Mouse (Mus musculus): ENCODE data around the gene Smim20. TPM values are rescaled to one million over a fixed set of nuclear protein-coding genes. Genes with fewer than 3 reads are reported as not detected.

The Smim20 gene
- polyA plus RNA-seq, 1 experiment from 2014 or later, result 98.8 TPM

DNA sequence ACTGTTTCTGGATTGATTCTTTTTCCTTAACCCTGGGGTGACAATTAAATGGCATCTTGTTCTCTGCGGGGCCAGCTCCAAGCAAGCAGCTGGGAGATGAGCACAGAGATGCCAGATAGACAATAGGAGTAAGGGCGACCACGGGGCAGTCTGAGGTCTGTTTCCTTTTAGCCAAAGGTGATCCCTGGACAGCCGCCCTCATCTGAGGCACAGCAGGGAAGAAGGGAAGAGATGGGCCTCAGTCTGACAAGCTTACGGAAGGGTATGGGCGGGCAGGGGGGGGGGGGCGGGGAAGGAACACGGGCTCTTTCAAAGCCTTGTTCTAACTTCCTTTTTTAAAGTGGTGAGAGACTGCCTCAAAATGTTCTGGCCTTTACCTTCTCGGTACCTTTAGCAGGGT is 22.6 kb downstream of the Smim20 start:
- ATAC-seq, result no peak
- Histone ChIP-seq H3K27ac (no peak overlapping the region), H3K4me1 (replicated peaks) (no peaks in the 10 kb centered on the region), H3K4me3 (replicated peaks) (no peak overlapping the region), H3K9me3 (no peaks in the 10 kb centered on the region), H3K27me3 (replicated peaks) (no peaks in the 10 kb centered on the region), H3K36me3 (no peaks in the 10 kb centered on the region), H3K4me2 (replicated peaks) (no peak overlapping the region), H3K9ac (no peak overlapping the region)
- WGBS, result 44% methylated on average over 9 of the region's 9 CpGs

DNA sequence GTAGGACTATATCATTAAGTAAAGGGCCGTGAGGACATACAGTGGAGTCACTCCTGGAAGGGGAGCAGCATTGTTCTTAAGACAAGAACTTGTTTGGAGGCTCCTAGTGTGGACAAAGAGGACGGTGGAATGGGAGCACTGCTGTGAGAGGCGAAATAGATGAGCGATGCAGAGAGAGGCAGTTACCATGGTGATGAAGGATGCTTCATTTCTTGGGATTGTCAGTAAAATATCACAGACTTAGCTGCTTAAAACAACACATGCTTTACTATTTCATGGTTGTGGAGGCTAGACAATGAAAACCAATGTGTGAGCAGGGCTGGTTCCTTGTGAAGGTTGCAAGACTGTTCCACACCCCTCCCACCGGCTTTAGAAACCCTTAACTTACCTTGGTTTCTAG is 27.7 kb downstream of the Smim20 start:
- no peak for ATAC-seq
- Histone ChIP-seq H3K4me3 (replicated peaks) (no peak overlapping the region), H3K36me3 (no peaks in the 10 kb centered on the region), H3K27ac (no peak overlapping the region), H3K4me1 (replicated peaks) (no peaks in the 10 kb centered on the region), H3K9me3 (no peaks in the 10 kb centered on the region), H3K9ac (no peak overlapping the region), H3K27me3 (replicated peaks) (no peaks in the 10 kb centered on the region), H3K4me2 (replicated peaks) (no peak overlapping the region)
- 89% methylated on average over 5 of the region's 5 CpGs for WGBS

DNA sequence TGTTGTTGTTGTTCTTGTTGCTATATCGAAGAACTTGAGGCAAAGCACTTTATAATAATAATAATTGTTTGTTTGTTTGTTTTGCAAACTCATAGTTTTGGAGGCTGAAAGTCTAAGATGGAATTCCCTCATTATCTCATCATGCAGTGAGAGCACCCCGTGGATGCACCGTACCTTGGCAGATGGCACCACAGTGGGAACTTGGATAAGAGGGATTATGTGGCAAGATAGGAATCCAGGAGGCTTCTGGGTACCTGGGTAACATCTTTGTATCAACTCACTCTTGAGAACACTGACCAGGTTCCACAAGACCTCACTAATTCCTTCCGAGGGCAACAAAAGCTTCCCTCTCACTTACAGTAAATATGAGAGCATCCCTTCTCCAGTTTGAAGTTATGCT is 30.1 kb downstream of the Smim20 start:
- 90% methylated on average over 4 of the region's 4 CpGs for WGBS
- no peaks in the 10 kb centered on the region for H3K27me3 ChIP-seq (replicated peaks)
- no peaks in the 10 kb centered on the region for H3K36me3 ChIP-seq

DNA sequence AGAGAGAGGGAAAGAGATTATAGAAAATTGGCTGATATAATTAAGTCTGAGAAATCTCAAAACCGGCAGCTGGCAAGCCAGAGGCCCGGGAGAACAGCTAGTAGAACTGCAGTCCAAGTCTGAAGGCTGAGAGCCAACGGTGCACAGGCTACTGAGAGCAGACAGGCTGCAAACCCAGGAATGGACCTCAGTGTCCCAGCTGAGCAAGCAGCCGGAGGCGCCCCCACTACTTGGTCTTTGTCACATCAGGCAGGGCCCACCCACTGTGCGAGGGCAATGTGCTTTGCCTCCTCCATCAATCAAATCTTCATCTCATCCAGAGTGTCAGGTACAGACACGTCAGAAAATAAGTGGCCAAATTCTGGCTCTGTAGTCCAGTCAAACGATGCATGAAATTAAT is 34.6 kb downstream of the Smim20 start:
- no peak for ATAC-seq
- H3K27ac ChIP-seq, result no peak overlapping the region
- H3K9ac ChIP-seq, result no peak overlapping the region
- no peaks in the 10 kb centered on the region for H3K9me3 ChIP-seq
- no peaks in the 10 kb centered on the region for H3K36me3 ChIP-seq
- H3K27me3 ChIP-seq (replicated peaks), result no peaks in the 10 kb centered on the region
- H3K4me1 ChIP-seq (replicated peaks), result no peaks in the 10 kb centered on the region
- no peak overlapping the region for H3K4me3 ChIP-seq (replicated peaks)
- WGBS, result 67% methylated on average over 8 of the region's 8 CpGs
- H3K4me2 ChIP-seq (replicated peaks), result no peak overlapping the region

More for the DNA sequence above, 30.1 kb downstream of the Smim20 start:
- H3K4me3 ChIP-seq (replicated peaks), result no peak overlapping the region
- H3K27ac ChIP-seq, result no peak overlapping the region
- no peak overlapping the region for H3K9ac ChIP-seq
- ATAC-seq, result no peak
- H3K4me1 ChIP-seq (replicated peaks), result no peaks in the 10 kb centered on the region
- H3K4me2 ChIP-seq (replicated peaks), result no peak overlapping the region
- no peaks in the 10 kb centered on the region for H3K9me3 ChIP-seq

DNA sequence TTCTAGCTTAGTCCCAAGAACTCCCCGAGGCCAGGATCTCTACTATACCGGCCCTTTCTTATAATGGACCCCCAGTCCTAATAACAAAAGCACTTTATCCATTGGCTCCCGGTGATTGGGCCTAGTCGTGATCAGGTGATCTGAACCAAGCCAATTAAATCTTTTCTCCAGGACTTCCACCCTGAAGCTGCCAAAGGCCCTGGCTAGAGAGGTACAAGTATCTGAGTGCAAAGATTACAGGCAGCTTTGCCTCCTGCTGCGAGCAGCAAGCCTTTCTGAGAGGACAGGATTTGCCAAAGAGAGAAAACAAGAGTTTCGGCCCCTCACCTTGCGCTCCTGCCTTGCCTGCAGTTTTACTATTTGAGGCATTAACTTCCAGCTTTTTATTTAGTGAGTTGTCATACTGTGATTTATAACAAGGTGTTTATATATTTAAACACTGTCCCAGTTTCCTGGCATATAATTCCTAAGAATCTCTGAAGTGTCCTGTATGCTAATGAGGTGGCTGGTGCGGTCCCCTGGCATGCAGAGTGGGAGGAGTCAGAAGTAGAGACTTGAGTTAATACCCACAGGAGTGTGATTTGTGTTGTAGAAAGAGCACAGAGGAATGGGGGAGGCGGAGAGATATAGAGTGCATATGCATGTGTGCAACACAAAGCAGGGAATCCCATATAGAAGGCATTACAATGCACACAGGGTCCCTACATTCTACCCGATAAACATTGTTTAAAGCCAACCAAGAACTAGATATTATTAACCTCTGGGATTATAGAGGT is 36.2 kb downstream of the Smim20 start:
- no peak overlapping the region for H3K4me3 ChIP-seq (replicated peaks)
- no peak overlapping the region for H3K27ac ChIP-seq
- no peak overlapping the region for H3K9ac ChIP-seq
- no peaks in the 10 kb centered on the region for H3K36me3 ChIP-seq
- no peaks in the 10 kb centered on the region for H3K4me1 ChIP-seq (replicated peaks)
- H3K27me3 ChIP-seq (replicated peaks), result no peaks in the 10 kb centered on the region
- WGBS, result 83% methylated on average over 10 of the region's 10 CpGs
- H3K4me2 ChIP-seq (replicated peaks), result no peak overlapping the region
- no peak for ATAC-seq
- no peaks in the 10 kb centered on the region for H3K9me3 ChIP-seq

DNA sequence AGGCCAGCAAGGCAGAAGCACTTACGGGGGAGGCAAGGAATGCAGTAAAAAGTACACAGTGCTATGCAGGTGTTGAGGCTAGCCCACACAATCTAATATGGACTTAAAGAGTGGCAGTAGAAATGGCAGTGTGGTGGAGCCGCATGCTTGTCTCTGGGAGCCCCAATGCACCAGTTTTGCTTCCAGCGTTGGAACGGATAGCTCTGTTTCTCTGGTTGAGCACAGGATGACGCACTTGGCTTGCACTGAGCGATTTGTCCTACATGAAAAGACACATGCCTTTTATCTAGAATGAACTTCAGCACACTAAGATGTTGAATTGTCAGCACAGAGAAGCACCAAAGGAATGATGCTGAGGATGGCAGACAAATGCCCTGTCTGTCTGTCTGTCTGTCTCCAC is 37.1 kb downstream of the Smim20 start:
- WGBS, result 93% methylated on average over 6 of the region's 6 CpGs
- no peaks in the 10 kb centered on the region for H3K36me3 ChIP-seq
- no peaks in the 10 kb centered on the region for H3K4me1 ChIP-seq (replicated peaks)
- H3K4me3 ChIP-seq (replicated peaks), result no peak overlapping the region
- H3K4me2 ChIP-seq (replicated peaks), result no peak overlapping the region
- ATAC-seq, result no peak
- no peak overlapping the region for H3K27ac ChIP-seq
- no peaks in the 10 kb centered on the region for H3K9me3 ChIP-seq
- H3K9ac ChIP-seq, result no peak overlapping the region
- H3K27me3 ChIP-seq (replicated peaks), result no peaks in the 10 kb centered on the region

DNA sequence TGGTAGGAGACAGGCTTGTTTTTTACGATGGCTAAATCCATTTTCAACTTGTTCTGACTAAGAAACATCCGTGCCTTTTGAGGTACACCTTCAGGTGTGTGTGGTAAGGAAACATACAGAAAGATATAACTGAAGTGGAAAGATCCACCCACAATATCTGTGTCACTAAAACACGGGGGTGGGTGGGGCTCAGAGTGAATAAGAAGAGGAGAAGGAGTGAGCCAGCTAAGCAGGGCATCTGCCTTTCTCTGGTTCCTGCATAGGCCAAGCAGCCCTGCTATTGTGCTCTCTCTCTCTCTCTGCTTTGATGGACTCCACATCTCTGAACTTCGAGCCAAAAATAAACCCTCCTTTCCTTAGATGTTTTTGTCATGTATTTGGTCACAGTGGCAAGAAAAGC is 38.1 kb downstream of the Smim20 start:
- Histone ChIP-seq H3K9ac (no peak overlapping the region), H3K4me3 (replicated peaks) (no peak overlapping the region), H3K9me3 (no peaks in the 10 kb centered on the region), H3K27me3 (replicated peaks) (no peaks in the 10 kb centered on the region), H3K36me3 (no peaks in the 10 kb centered on the region), H3K4me1 (replicated peaks) (no peaks in the 10 kb centered on the region), H3K27ac (no peak overlapping the region), H3K4me2 (replicated peaks) (no peak overlapping the region)
- no peak for ATAC-seq
- 79% methylated on average over 4 of the region's 4 CpGs for WGBS

DNA sequence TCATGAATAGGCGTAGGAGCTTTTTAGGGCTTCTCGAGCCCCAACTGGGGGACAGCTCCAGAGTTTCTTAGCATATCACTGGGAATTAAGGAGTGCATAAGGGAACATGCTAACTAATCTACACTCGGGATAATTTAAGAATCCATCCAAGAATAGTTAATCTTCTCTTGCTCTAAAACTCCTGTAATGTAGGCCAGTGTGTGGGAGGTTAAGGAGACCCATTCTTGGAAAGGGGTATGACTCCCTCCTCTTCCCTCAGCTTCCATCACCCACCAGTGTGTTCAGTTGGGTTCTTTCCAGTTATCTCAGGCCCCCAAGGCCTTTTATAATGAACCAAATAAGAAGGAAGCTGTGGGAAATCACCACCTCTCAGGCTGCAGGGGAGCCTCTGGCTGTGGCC is 40.0 kb downstream of the Smim20 start:
- H3K9ac ChIP-seq, result no peak overlapping the region
- H3K4me2 ChIP-seq (replicated peaks), result no peak overlapping the region
- H3K36me3 ChIP-seq, result no peaks in the 10 kb centered on the region
- ATAC-seq, result no peak
- no peaks in the 10 kb centered on the region for H3K27me3 ChIP-seq (replicated peaks)
- H3K4me3 ChIP-seq (replicated peaks), result no peak overlapping the region
- 83% methylated on average over 3 of the region's 3 CpGs for WGBS
- no peaks in the 10 kb centered on the region for H3K4me1 ChIP-seq (replicated peaks)
- no peaks in the 10 kb centered on the region for H3K9me3 ChIP-seq
- H3K27ac ChIP-seq, result no peak overlapping the region

DNA sequence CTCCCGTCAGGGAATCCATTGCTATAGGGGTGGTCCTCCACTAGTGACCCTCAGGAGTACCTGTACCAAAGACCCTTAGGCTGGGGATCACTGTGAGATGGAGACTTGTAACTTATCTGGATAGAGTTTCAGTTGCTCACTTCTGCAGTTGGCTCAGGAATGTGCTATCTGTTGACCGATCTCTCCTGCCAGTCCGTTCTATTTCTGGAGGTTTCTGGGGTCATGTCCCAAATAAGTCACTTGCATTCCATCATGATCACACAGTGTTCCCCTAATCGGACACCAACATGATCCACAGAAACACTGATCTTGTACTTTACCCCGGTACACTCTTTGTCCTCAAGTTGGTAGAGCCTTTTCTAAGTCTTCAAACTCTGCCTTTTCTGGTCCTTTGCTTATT is 40.6 kb downstream of the Smim20 start:
- Histone ChIP-seq H3K27ac (no peak overlapping the region), H3K4me3 (replicated peaks) (no peak overlapping the region), H3K9me3 (no peaks in the 10 kb centered on the region), H3K4me1 (replicated peaks) (no peaks in the 10 kb centered on the region), H3K9ac (no peak overlapping the region), H3K36me3 (no peaks in the 10 kb centered on the region), H3K4me2 (replicated peaks) (no peak overlapping the region), H3K27me3 (replicated peaks) (no peaks in the 10 kb centered on the region)
- 83% methylated on average over 5 of the region's 5 CpGs for WGBS
- no peak for ATAC-seq

DNA sequence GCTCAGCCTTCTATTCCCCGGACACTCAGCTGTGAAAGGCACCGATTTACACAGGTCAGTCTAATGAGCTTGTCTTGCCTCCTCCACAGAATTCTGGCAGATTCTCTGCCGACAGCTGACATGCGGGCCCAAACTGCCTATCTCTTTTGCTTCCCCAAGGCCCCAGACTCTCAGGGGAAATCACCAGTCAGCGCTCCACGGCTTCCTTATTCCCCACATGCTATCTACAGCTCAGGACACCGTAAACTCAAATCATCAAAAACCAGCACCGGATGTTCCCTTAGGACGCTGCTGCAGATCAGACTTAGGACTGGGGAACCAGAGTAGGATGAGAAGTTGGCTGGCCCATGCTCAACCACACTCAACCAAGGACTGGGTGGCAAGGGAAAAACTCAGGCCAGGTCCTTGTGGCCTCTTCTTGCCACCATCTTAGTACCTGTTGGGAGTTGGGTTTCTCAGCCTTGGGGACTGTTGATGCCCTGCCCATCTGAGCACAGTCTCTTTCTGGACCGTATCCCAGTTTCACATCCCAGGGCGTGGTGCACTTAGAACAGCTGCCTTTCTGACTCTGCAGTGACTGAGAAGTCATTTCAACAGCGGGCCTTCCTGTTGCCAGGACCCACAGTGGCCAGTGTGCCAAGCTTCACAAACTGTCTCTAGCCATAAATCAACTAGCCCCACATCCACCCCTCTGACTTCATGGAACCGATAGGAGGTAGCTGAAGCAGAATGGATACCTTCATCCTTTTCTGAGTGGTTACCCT is 47.7 kb downstream of the Smim20 start:
- WGBS, result 89% methylated on average over 13 of the region's 13 CpGs
- no peak for ATAC-seq
- Histone ChIP-seq H3K4me1 (replicated peaks) (no peaks in the 10 kb centered on the region), H3K9ac (no peak overlapping the region), H3K4me3 (replicated peaks) (no peak overlapping the region), H3K36me3 (no peaks in the 10 kb centered on the region), H3K9me3 (no peaks in the 10 kb centered on the region), H3K27me3 (replicated peaks) (no peaks in the 10 kb centered on the region), H3K27ac (no peak overlapping the region), H3K4me2 (replicated peaks) (no peak overlapping the region)

DNA sequence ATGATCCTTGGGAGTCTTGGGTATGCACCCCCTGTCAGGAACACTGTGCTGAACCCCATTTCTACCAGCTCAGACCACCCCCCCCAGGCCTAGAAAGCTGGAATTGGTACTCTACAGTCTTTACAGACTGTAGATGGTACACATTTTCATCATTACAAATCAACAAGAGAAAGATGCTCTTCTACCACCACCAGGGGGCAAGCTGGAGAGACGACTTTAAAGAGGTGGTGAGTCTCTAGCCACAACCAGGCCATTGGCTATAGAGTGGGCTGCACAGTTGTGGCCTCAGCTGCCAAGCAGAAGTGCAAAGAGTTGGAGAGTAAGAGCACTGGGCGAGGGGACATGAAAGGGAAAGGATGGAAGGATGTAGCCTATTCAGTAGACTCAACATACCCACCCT is 48.9 kb downstream of the Smim20 start:
- Histone ChIP-seq H3K4me2 (replicated peaks) (no peak overlapping the region), H3K9ac (no peak overlapping the region), H3K27me3 (replicated peaks) (no peaks in the 10 kb centered on the region), H3K4me1 (replicated peaks) (no peaks in the 10 kb centered on the region), H3K27ac (no peak overlapping the region), H3K9me3 (no peaks in the 10 kb centered on the region), H3K4me3 (replicated peaks) (no peak overlapping the region), H3K36me3 (no peaks in the 10 kb centered on the region)
- 58% methylated on average over 2 of the region's 2 CpGs for WGBS
- ATAC-seq, result no peak

DNA sequence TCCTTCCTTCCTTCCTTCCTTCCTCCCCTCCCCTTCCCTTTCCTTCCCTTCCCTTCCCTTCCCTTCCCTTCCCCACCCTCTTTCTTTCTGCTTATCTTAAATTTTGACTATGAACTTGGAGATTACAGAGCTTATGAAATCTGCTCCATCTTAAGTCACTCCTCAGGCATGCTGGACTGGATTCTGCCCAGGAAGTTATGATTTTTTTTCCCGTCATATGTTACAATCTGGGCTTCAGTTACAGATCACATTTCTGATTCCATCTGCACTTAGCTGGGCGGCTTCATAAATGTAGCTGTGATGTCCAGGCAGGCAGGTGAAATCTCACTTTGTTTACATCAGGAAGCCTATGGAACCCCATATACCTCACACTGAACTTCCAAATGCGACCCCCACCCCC is 50.5 kb downstream of the Smim20 start:
- ATAC-seq, result no peak
- Histone ChIP-seq H3K4me3 (replicated peaks) (no peak overlapping the region), H3K36me3 (no peaks in the 10 kb centered on the region), H3K9ac (no peak overlapping the region), H3K27ac (no peak overlapping the region), H3K4me2 (replicated peaks) (no peak overlapping the region), H3K4me1 (replicated peaks) (no peaks in the 10 kb centered on the region), H3K27me3 (replicated peaks) (no peaks in the 10 kb centered on the region), H3K9me3 (no peaks in the 10 kb centered on the region)
- 66% methylated on average over 3 of the region's 3 CpGs for WGBS

Data from intestine, embryonic 15.5 days (tissue).